Mouse (Mus musculus) hindbrain, postnatal 0 days (tissue): ENCODE data around the gene Ints6. TPM values are rescaled to one million over a fixed set of nuclear protein-coding genes. Genes with fewer than 3 reads are reported as not detected.
A peak's percentile ranks its signal among the peaks of the same experiment; 100 is the strongest.

ENCODE experiments used
- ATAC-seq: fragments of 200-750 bp; cut with Nextera tagmentation; 2 replicates; pipeline ENCODE4 v1.8.0; 2017; ENCODE audit warnings: mild to moderate bottlenecking, moderate TSS enrichment, moderate library complexity
- DNase-seq: peaks from one replicate; pipeline ENCODE4 v3.0.0-alpha.2; 2015; ENCODE audit warnings: low spot score
- H3K27ac ChIP-seq: fragments of 300-500 bp; sonication (generic); 2 replicates; pipeline ENCODE4 v1.5.1; 2014; ENCODE audit warnings: mild to moderate bottlenecking
- H3K27me3 ChIP-seq: fragments of 300-500 bp; sonication (generic); 2 replicates; pipeline ENCODE4 v1.6.1; 2014; ENCODE audit warnings: low read length, mixed read lengths; ENCODE audit not compliant: insufficient read depth
- H3K36me3 ChIP-seq: fragments of 300-500 bp; sonication (generic); 2 replicates; pipeline ENCODE4 v1.6.1; 2014; ENCODE audit warnings: low read length, mixed read lengths; ENCODE audit not compliant: insufficient read depth
- H3K4me1 ChIP-seq: fragments of 300-500 bp; sonication (generic); 2 replicates; pipeline ENCODE4 v1.6.1; 2014; ENCODE audit warnings: antibody characterized with exemption, low read length, mixed read lengths; ENCODE audit not compliant: insufficient read depth
- H3K4me2 ChIP-seq: fragments of 300-500 bp; sonication (generic); 2 replicates; pipeline ENCODE4 v1.6.1; 2014; ENCODE audit warnings: low read depth, mild to moderate bottlenecking, low read length, moderate library complexity, mixed read lengths
- H3K4me3 ChIP-seq: fragments of 300-500 bp; sonication (generic); 2 replicates; pipeline ENCODE4 v1.5.1; 2014; ENCODE audit warnings: low read length
- H3K9ac ChIP-seq: fragments of 300-500 bp; sonication (generic); replicated peaks from 2 replicates; pipeline ENCODE4 v1.6.1; 2014; ENCODE audit warnings: mild to moderate bottlenecking, low read length, moderate library complexity, mixed read lengths
- H3K9me3 ChIP-seq: fragments of 300-500 bp; sonication (generic); 2 replicates; pipeline ENCODE4 v1.6.1; 2016; ENCODE audit warnings: low read length, mixed read lengths
- CTCF ChIP-seq: IDR thresholded peaks from 2 replicates; pipeline ENCODE4 v1.5.1; 2016; ENCODE audit warnings: antibody characterized with exemption, control low read depth, low read depth
- WGBS: fragments of 180-500 bp; shearing (Covaris S2); extraction: QIAGEN DNeasy Blood & Tissue Kit; methylation state at CpG from one replicate; pipeline ENCODE4 v1.1.7; 2014; 5-methylcytosine and 5-hydroxymethylcytosine counted together
- polyA plus RNA-seq: library from polyadenylated mRNA; unstranded; fragments of >200 nt; fragmentation: Nextera tagmentation; extraction: Ambion mirVana; gene quantifications from 2 replicates; pipeline ENCODE4 v1.2.1, GENCODE M21; 2015
- total RNA-seq: library from RNA; depleted of rRNA; stranded (reverse); fragments of >200 nt; gene quantifications from 2 replicates; pipeline ENCODE4 v1.2.3, GENCODE M21; 2014; rRNA removed

Ints6 gene
- total RNA-seq, result 26.3 and 31.7 TPM in 2 replicates
- polyA plus RNA-seq, result 7.5 and 9.9 TPM in 2 replicates

DNA sequence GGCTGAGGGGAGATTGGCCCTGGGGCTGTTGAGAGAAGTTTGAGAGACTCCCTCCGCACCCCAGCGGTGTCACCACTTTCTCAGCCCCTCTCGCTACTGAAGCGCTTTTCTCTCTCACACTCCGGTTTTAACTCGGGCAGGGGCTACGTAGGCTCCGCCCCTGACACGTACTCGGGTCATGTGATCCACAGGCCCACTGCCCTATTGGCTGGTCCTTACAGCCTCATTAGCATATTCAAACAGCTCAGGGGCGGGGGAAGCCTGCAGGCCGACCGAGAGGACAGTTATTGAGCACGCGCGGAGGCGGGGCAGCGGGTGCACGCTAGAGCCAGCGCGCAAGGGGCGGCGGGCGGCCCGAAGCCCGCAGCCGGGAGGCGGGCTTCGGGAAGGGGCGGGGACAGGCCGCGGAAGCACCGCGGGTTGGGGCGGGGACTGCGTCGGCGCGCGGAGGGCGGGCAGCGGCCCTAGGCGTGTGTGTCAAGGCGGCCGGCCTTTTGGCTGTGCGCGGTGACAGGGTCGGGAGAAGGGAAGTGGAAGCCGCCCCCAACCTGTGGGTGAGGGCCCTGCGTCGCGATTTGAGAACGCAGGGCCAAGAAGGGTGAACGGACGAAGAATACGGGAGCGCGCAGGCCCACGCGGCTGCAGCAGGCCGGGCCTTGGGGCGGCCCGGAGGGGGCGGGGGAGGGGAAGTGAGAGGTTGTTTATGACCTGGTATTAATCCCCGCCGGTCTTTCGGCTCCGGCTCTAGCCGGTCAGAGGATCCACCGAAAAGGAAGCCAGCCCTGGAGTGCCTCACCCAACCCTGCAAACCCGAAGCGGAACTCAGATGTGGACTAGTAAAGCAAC, at the start of gene Ints6:
Ints6 (minus strand) TSS at position 134 of the 846 bp plus-strand sequence.
- H3K9ac ChIP-seq, result peak within 1 kb of the TSS; percentile 85

GRCm38 (mm10) chr14:62808661-62809523, 47.9 kb upstream of the Ints6 start:
- Histone ChIP-seq H3K4me1 (no peaks in the 10 kb centered on the region), H3K4me2 (no peak overlapping the region), H3K9ac (no peak overlapping the region), H3K4me3 (no peak overlapping the region), H3K27me3 (no peaks in the 10 kb centered on the region), H3K9me3 (no peaks in the 10 kb centered on the region), H3K36me3 (no peaks in the 10 kb centered on the region), H3K27ac (no peak overlapping the region)
- ATAC-seq, result no peak
- DNase-seq, result no peak
- WGBS, result 71% methylated on average over 7 of the region's 7 CpGs
- TF ChIP-seq CTCF, result no peak

More for the DNA sequence above, at the start of gene Ints6:
- 0% methylated on average over 64 of the region's 72 CpGs for WGBS
- H3K27me3 ChIP-seq, result no peaks in the 10 kb centered on the region
- DNase-seq (peak; percentile 100), ATAC-seq (peak; percentile 98)
- peak within 1 kb of the TSS; percentile 97 for H3K27ac ChIP-seq
- H3K4me2 ChIP-seq, result peak within 1 kb of the TSS; percentile 83
- peak within 1 kb of the TSS; percentile 87 for H3K4me3 ChIP-seq
- no peaks in the 10 kb centered on the region for H3K36me3 ChIP-seq
- H3K9me3 ChIP-seq, result no peaks in the 10 kb centered on the region
- TF ChIP-seq CTCF, result 0 out of 2 replicates have a peak, but pooled peaks have one; percentile 8
- H3K4me1 ChIP-seq, result no peaks in the 10 kb centered on the region

DNA sequence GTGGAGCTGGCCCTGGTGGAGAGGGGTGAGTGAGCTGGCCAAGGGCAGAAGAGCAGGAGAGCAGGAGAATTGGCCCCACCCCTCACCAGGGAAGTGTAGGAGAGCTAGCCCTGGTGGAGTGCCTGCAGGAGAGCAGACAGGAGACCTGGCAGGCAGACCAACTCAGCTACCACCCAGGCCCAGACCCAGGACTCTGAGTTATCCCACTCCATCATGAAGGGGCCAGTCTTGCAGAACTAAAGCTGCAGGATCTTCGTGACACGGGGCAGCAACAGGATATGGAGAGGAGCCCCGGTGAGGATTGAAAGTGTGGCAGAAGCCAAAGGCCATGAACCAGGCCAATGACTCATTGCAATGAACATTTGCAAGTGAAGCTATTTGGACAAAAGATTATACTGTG, 46.0 kb upstream of the Ints6 start:
- Histone ChIP-seq H3K27ac (no peak overlapping the region), H3K9me3 (no peaks in the 10 kb centered on the region), H3K9ac (no peak overlapping the region), H3K4me1 (no peaks in the 10 kb centered on the region), H3K27me3 (no peaks in the 10 kb centered on the region), H3K4me3 (no peak overlapping the region), H3K36me3 (no peaks in the 10 kb centered on the region), H3K4me2 (no peak overlapping the region)
- TF ChIP-seq CTCF, result no peak
- ATAC-seq (no peak), DNase-seq (no peak)
- 73% methylated on average over 3 of the region's 3 CpGs for WGBS

DNA sequence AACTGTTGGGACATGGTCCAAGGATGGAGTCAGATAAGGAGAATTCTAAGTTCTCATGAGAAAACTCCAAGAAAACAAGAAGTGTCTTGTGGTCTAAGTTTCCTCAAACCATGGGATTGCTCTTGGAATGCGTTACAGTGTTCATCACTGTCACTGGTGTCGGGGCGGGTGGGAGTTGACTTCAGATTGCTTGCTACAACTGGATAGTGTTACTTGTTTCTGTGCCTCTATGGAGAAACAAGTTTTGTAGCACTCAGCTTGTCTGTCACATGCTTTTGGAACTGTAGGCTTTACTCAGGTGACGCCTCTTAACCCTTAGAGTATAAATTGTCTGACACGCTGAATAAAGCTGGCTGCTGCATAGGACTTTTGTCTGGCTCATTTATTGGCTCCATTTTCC, 42.2 kb upstream of the Ints6 start:
- WGBS, result 73% methylated on average over 5 of the region's 5 CpGs
- no peak overlapping the region for H3K4me2 ChIP-seq
- H3K4me1 ChIP-seq, result no peaks in the 10 kb centered on the region
- no peak for TF ChIP-seq CTCF
- H3K9me3 ChIP-seq, result no peaks in the 10 kb centered on the region
- no peak overlapping the region for H3K9ac ChIP-seq
- H3K27ac ChIP-seq, result no peak overlapping the region
- DNase-seq, result no peak
- ATAC-seq, result no peak
- no peaks in the 10 kb centered on the region for H3K36me3 ChIP-seq
- H3K4me3 ChIP-seq, result no peak overlapping the region
- H3K27me3 ChIP-seq, result no peaks in the 10 kb centered on the region

GRCm38 (mm10) chr14:62800791-62801190, 39.8 kb upstream of the Ints6 start:
- no peak for TF ChIP-seq CTCF
- no peaks in the 10 kb centered on the region for H3K27me3 ChIP-seq
- H3K4me3 ChIP-seq, result no peak overlapping the region
- H3K9ac ChIP-seq, result no peak overlapping the region
- H3K4me2 ChIP-seq, result no peak overlapping the region
- DNase-seq (no peak), ATAC-seq (no peak)
- WGBS, result 73% methylated on average over 3 of the region's 3 CpGs
- H3K36me3 ChIP-seq, result no peaks in the 10 kb centered on the region
- H3K27ac ChIP-seq, result no peak overlapping the region
- H3K4me1 ChIP-seq, result no peaks in the 10 kb centered on the region
- no peaks in the 10 kb centered on the region for H3K9me3 ChIP-seq

- Histone ChIP-seq H3K36me3 (no peaks in the 10 kb centered on the region), H3K9me3 (no peaks in the 10 kb centered on the region), H3K4me2 (no peak overlapping the region), H3K4me3 (no peak overlapping the region), H3K27ac (no peak overlapping the region), H3K9ac (no peak overlapping the region), H3K4me1 (no peaks in the 10 kb centered on the region), H3K27me3 (no peaks in the 10 kb centered on the region)
- WGBS, result 9% methylated on average over 4 of the region's 4 CpGs
- TF ChIP-seq CTCF, result no peak
- DNase-seq (no peak), ATAC-seq (no peak)
Measured at GRCm38 (mm10) chr14:62798608-62799101, 37.7 kb upstream of the Ints6 start.
